Mouse (Mus musculus): ENCODE results near the gene Exog. TPM values are rescaled to one million over a fixed set of nuclear protein-coding genes. Genes with fewer than 3 reads are reported as not detected.

The Exog gene
- total RNA-seq, 2 experiments from 2014 or later: 28.8 to 29.0 TPM

DNA sequence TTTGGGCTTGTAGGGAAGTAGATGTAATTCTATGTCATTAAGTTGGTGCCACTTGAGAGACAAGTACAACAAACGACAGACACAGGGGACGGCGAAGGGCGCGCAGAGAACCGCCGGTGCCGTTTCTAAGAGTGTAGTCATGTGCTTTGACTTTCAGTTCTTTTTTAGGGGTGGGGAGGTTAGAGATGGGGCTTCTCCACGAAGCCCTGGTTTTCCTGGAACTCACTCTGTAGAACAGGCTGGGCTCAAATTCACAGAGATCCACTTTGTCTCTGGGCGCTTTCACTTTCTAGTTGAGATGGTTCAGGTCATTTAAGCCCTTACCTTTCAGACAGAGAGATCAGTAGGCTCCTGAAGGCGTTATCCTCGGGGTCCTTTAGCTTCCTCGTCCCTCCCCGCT is 11.2 kb downstream of the Exog start:
- intact Hi-C loops (cut with DNase I): no loop called here
- no peak for DNase-seq

GRCm38 (mm10) chr9:119457122-119457521 is 12.4 kb downstream of the Exog start:
- intact Hi-C loops (cut with DNase I): no loop called here
- DNase-seq: no peak

GRCm38 (mm10) chr9:119460410-119460809 is 15.7 kb downstream of the Exog start:
- DNase-seq: peak; percentile 70
- intact Hi-C loops (cut with DNase I): loop anchor here (1.0 to 10.0 kb wide), 3 partner anchors 117 to 424 kb away; partner anchors contain the start of gene Scn5a

DNA sequence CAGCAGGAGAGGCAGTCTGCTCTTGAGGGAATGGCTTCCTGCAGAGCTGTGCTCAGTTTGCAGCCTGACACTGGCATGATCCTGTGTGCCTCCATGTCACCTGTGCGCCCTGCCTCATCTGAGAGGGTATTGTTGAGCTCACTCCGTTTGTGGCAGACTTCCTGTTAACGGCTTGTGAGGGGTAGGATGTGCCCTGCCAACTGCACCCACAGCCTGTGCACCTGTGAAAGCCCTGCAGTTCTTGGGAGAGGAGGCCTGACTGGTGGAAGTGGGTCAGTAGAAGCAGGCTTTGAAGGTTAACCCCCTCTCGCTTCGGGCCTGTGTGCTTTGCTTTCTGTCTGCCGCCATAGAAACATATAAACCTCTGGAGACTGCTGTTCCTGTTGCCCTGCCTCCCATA is 20.3 kb downstream of the Exog start:
- intact Hi-C loops (cut with DNase I): loop anchor here (10.0 kb wide), 1 partner anchor 420 kb away; no protein-coding TSS in a partner anchor
- DNase-seq: no peak

- intact Hi-C loops (cut with DNase I): loop anchor here (10.0 kb wide), 1 partner anchor 419 kb away; no protein-coding TSS in a partner anchor
- peak; percentile 81 for DNase-seq
These were observed 20.9 kb downstream of the Exog start for GRCm38 (mm10) chr9:119465595-119465994.

DNA sequence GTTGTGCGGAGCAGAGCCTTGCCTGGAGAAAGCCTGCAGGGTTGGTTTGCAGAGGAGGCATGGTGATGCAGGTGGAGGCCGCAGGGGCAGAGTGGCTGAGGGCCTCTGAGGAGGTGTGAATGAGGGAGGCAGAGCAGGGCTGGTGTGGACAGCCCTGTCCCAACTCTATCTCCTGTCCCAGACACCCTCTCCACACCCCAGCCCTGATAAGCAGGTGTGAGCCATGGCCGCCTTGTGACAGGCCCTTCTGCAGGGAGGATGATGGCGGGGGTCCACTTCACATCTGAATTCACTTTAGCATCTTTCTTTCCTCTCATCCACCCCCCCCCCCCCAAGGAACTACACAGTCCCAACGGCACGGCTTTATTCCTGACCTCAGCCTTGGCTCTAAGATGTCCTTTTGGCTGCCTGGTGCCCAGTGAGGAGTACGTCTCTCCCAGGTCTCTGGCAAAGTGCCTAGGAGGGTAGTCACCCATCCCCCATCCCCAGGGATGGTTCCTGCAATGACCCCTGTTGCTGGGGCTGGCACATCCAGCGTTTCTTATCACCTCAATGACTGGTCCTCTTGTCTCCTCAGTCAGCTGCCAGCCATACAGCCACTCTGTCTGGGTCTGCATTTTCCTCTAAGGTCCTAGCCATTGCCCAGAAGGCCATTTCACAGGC is 25.1 kb downstream of the Exog start:
- no peak for DNase-seq
- intact Hi-C loops (cut with DNase I): loop anchor here (10.0 kb wide), 1 partner anchor 415 kb away; no protein-coding TSS in a partner anchor

GRCm38 (mm10) chr9:119472412-119472918 is 27.7 kb downstream of the Exog start:
- intact Hi-C loops (cut with DNase I): no loop called here
- DNase-seq: no peak

DNA sequence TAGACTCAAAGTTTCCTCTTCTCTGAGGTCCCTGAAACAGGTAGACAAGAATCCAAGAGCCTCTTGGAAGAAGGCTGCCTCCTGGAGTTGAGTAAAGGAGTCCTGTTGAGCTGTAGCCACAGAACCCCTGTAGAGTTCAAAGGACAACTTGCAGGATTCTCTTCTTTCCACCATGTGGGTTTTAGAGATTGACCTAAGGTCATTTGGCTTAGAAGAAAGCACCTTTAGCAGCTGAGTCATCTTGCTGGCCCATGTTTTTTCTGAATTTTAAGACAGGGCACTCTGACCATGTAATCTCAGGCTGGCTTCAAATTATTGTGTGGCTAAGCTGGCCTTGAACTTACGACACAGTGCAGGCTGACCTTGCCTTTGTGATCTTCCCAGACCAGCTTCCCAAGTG is 28.3 kb downstream of the Exog start:
- no peak for DNase-seq
- intact Hi-C loops (cut with DNase I): no loop called here

- no peak for DNase-seq
- intact Hi-C loops (cut with DNase I): no loop called here
These were observed 28.9 kb downstream of the Exog start for GRCm38 (mm10) chr9:119473608-119474164.

- DNase-seq: no peak
- intact Hi-C loops (cut with DNase I): no loop called here
These were observed 30.2 kb downstream of the Exog start for GRCm38 (mm10) chr9:119474717-119475611.

- intact Hi-C loops (cut with DNase I): no loop called here
- DNase-seq: no peak
These were observed 33.0 kb downstream of the Exog start for GRCm38 (mm10) chr9:119477754-119478153.

DNA sequence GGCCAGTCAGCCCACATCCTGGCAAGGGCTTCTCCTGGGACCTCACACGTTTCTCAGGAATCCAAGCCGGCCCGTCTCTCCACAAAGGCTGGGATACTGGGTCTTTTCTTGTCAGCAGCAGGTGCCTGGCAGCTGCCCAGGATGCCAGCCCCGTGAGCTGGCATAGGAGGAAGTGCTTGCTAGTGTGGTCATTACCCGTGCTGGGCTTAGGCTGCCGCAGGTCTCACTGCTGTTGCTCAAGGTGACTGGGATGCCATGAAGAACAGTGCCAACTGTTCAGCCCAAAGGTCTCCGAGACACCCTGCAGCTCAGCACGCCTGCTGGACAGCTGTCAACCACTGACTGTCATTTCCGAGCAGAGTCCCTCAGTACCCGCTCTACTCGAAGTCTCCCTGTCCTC is 33.6 kb downstream of the Exog start:
- intact Hi-C loops (cut with DNase I): no loop called here
- peak; percentile 50 for DNase-seq

DNA sequence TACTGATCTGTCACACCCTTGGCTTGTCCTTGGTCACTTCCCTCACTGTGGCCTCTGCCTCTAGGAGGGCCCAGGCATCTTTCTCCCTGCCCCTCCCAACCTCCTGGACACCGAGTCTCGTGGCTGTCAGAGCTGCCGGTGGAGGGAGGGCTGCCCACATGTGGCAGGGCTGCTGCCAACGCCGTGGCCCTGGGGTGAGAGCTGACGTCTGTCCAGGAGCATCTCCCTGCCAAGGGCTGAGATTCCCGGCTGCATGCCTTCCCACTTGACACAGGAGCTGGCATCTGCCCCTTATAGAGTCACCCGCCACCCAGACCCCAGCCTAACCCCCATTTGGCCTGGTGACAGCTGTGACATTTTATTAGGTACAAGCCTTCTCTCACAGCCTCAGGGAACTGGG is 34.6 kb downstream of the Exog start:
- DNase-seq: peak; percentile 61
- intact Hi-C loops (cut with DNase I): no loop called here

GRCm38 (mm10) chr9:119481612-119482011 is 36.9 kb downstream of the Exog start:
- intact Hi-C loops (cut with DNase I): no loop called here

GRCm38 (mm10) chr9:119483554-119484353 is 39.0 kb downstream of the Exog start:
- intact Hi-C loops (cut with DNase I): no loop called here
- DNase-seq: peak; percentile 81

More at GRCm38 (mm10) chr9:119481612-119482011, 36.9 kb downstream of the Exog start:
- no peak for DNase-seq

GRCm38 (mm10) chr9:119484420-119484819 is 39.7 kb downstream of the Exog start:
- DNase-seq: no peak
- intact Hi-C loops (cut with DNase I): no loop called here

DNA sequence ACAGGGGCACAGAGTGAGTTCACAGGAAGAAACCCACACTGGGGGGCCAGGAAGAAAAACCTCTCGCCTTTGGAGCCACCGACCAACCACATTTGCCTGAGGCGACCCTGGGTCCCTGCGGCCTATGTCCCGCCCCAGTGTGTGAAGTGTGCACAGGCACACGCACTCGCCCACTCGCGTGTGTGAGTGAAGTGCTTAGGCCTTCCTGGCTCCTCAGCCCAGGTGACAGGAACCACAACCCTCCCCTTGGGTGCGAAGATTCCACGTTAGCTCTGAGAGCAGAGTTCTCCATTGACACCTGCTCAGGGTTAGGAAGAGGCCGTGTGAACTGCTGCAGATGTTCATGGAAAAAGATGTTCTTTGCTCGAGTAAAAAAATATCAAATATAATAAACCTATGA is 40.1 kb downstream of the Exog start:
- DNase-seq: no peak
- intact Hi-C loops (cut with DNase I): no loop called here

- DNase-seq: no peak
- intact Hi-C loops (cut with DNase I): no loop called here
These were observed 51.6 kb downstream of the Exog start for GRCm38 (mm10) chr9:119496354-119496753.

- no peak for DNase-seq
- intact Hi-C loops (cut with DNase I): no loop called here
These were observed 52.2 kb downstream of the Exog start for GRCm38 (mm10) chr9:119496960-119497359.

DNA sequence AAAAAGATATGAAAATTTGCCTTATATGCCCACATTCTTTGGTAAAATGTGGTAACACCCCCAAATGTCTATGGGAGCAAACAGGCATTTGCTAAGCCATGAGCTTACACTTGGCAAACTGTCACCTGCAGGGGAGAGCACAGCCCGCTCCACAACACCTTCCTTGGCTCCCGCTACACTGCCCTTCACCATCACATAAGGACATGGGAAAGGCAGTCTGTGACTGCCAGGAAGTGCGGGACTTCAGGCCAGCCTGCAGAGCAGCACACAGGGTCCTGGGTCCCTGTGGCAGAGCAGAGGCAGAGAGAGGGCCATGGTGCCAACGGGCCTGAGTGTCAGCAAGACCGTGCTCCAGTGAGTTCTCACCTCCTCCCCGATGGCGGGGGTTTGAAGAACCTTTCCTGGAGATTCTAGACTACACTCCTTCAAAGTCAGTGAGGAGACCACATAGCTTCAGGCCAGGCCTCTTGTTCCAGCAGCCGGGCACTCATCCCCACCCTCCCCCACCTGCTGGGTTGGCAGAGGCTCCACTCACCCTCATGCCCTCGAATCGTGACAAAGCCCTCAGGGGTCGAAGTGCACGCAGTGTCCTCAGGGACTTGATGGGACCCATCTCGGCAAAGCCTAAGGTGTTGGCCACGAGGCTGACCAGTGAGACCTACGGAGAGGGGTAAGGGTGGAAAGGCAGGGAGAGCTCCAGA is 53.0 kb downstream of the Exog start:
- intact Hi-C loops (cut with DNase I): no loop called here
- DNase-seq: no peak

Data from left cerebral cortex, postnatal 4 days (tissue).